Mouse (Mus musculus) ES-Bruce4 (cell line): ENCODE results near the gene Alox5. TPM values are rescaled to one million over a fixed set of nuclear protein-coding genes. Genes with fewer than 3 reads are reported as not detected.

Experiments
- H3K27ac ChIP-seq: 2 replicates; pipeline ENCODE4 v1.5.1; 2012; ENCODE audit warnings: low read length, inconsistent platforms; ENCODE audit not compliant: insufficient read depth
- H3K27me3 ChIP-seq: 2 replicates; pipeline ENCODE4 v1.6.1; 2012; ENCODE audit warnings: mild to moderate bottlenecking, low read length, inconsistent platforms; ENCODE audit not compliant: control insufficient read depth, poor library complexity, insufficient read depth, severe bottlenecking
- H3K36me3 ChIP-seq: 2 replicates; pipeline ENCODE4 v1.6.1; 2012; ENCODE audit warnings: inconsistent platforms, mild to moderate bottlenecking, low read length, moderate library complexity; ENCODE audit not compliant: control insufficient read depth, poor library complexity, insufficient read depth, severe bottlenecking
- H3K4me1 ChIP-seq: one replicate; pipeline ENCODE4 v1.8.1; 2011; ENCODE audit warnings: low read length; ENCODE audit not compliant: control insufficient read depth, insufficient read depth
- H3K4me3 ChIP-seq: 2 replicates; pipeline ENCODE4 v1.5.1; 2011; ENCODE audit warnings: low read depth, mild to moderate bottlenecking, low read length
- H3K9ac ChIP-seq: 2 replicates; pipeline ENCODE4 v1.6.1; 2012; ENCODE audit warnings: low read depth, mild to moderate bottlenecking, inconsistent platforms; ENCODE audit not compliant: poor library complexity, severe bottlenecking
- H3K9me3 ChIP-seq: replicated peaks from 2 replicates; pipeline ENCODE4 v1.6.1; 2012; ENCODE audit warnings: mild to moderate bottlenecking, low read length, inconsistent platforms; ENCODE audit not compliant: control insufficient read depth, poor library complexity, insufficient read depth, severe bottlenecking
- CTCF ChIP-seq: IDR thresholded peaks from one replicate; pipeline ENCODE4 v1.8.1; 2011; ENCODE audit warnings: low read depth, low read length
- EP300 ChIP-seq: IDR thresholded peaks from 2 replicates; pipeline ENCODE4 v1.6.1; 2011; ENCODE audit warnings: low read depth, low read length; ENCODE audit not compliant: insufficient read depth
- POLR2A ChIP-seq: IDR thresholded peaks from one replicate; pipeline ENCODE4 v1.8.1; 2011; ENCODE audit warnings: low read length; ENCODE audit not compliant: insufficient read depth
- polyA plus RNA-seq: library from polyadenylated mRNA; stranded (reverse); fragments of >200 nt; gene quantifications from 2 replicates; pipeline ENCODE4 v1.2.4, GENCODE M21; 2011; ENCODE audit warnings: low read depth; ENCODE audit not compliant: missing spikeins, insufficient read depth, insufficient read length

The Alox5 gene
- polyA plus RNA-seq, 1 experiment: 5.6 TPM

DNA sequence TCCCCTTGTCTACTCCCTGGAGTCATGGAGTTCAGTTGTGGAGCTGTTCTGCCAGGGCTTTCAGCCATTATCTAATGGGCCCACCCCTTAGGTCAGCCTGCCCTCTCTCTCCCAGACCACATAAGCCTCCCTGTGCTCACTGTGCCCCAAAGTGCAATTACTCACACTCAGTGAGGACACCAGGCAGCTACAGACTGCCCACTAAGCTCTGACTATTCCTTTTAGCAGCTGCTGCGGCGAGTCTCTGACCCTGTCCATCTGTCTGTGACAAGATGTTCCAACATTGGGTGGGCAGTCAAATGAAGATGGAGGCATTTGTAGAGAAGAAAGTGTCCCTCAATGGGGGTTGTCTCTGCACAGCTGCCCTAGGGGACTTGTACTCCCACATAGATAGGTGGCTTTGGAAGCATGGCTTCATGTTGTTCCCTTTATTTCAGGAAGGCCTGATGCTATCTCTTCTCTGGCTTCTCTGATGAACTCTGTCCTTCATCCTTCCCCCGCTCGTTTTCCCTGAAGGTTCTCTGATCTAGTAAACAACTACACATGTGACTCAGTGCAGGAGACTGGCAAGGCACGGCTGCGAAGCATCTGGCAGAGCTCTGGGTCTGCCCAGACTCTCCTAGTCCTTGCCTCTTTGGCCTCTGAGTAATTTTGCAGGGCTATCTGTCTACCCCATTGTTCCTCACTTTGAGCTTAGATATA, 52.9 kb downstream of the Alox5 start:
- H3K9ac ChIP-seq: no peak overlapping the region
- H3K4me1 ChIP-seq: no peaks in the 10 kb centered on the region
- H3K9me3 ChIP-seq: no peaks in the 10 kb centered on the region
- H3K4me3 ChIP-seq: no peak overlapping the region
- H3K36me3 ChIP-seq: no peaks in the 10 kb centered on the region
- no peak overlapping the region for H3K27ac ChIP-seq
- TF ChIP-seq POLR2A: no peak
- TF ChIP-seq CTCF: no peak
- TF ChIP-seq EP300: no peak
- H3K27me3 ChIP-seq: no peaks in the 10 kb centered on the region

DNA sequence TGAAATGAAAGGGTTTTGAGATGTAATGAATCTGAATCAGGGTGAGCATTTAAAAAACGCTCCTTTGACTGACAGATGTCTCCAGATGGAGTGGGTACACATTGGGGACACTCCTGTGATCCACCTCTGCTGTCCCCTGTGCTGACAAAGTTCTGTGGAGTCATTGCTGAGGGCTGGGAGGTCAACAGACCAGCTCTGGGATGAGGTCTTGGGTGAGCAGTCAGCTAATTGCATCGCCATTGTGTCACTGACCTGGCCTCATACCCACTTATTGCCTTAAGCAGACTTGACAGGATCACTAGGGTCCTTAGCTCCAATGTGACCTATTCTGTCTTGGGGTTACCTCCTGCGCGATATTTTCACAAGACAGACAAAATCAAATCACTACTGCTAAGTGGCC, 53.8 kb downstream of the Alox5 start:
- Histone ChIP-seq H3K4me1 (no peaks in the 10 kb centered on the region), H3K27me3 (no peaks in the 10 kb centered on the region), H3K27ac (no peak overlapping the region), H3K36me3 (no peaks in the 10 kb centered on the region), H3K9me3 (no peaks in the 10 kb centered on the region), H3K9ac (no peak overlapping the region), H3K4me3 (no peak overlapping the region)
- TF ChIP-seq CTCF (no peak), POLR2A (no peak), EP300 (no peak)

DNA sequence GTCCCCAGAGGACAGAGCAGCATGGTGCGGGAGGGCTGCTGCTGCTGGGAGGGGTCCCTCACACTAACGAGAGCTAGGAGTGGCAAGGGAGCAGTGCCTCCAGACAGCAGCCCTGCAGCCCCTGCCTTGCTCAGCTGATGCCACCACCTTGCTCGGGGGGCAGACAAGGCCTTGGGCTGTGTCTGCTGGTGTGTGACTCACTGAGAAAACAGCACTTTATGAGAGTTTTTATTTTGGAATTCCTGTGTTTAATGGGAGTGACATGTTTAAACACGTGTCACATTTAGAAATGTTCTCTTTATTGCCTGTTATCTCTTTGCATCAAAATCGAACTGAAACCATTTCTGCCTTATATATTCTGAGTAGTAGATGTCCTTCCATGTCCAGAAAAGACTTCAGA, 54.3 kb downstream of the Alox5 start:
- no peaks in the 10 kb centered on the region for H3K9me3 ChIP-seq
- no peaks in the 10 kb centered on the region for H3K27me3 ChIP-seq
- no peak overlapping the region for H3K4me3 ChIP-seq
- no peaks in the 10 kb centered on the region for H3K4me1 ChIP-seq
- TF ChIP-seq CTCF (no peak), EP300 (no peak), POLR2A (no peak)
- no peak overlapping the region for H3K27ac ChIP-seq
- no peaks in the 10 kb centered on the region for H3K36me3 ChIP-seq
- H3K9ac ChIP-seq: no peak overlapping the region

DNA sequence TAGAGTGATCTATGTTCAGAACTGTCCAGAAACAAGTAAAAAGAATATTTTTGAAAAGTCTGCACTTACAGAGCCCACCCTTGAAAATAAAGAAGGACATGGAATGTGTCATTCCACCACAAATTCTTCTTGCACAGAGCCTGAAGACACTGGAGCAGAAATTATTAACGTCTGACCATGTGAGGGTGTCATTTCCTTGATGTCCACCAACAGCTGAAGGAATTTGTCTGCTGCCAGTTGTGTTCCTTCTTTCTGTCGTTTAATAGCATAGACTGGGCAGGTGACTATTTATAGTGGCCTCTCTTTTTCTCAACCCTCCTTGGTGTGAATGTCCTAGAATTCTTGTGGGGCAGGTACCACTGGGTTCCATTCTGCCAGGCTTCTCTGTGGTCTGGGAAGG, 54.8 kb downstream of the Alox5 start:
- no peak for TF ChIP-seq CTCF
- no peak for TF ChIP-seq POLR2A
- no peak for TF ChIP-seq EP300
- no peaks in the 10 kb centered on the region for H3K4me1 ChIP-seq
- no peak overlapping the region for H3K27ac ChIP-seq
- H3K36me3 ChIP-seq: no peaks in the 10 kb centered on the region
- no peaks in the 10 kb centered on the region for H3K9me3 ChIP-seq
- H3K9ac ChIP-seq: no peak overlapping the region
- no peaks in the 10 kb centered on the region for H3K27me3 ChIP-seq
- no peak overlapping the region for H3K4me3 ChIP-seq

DNA sequence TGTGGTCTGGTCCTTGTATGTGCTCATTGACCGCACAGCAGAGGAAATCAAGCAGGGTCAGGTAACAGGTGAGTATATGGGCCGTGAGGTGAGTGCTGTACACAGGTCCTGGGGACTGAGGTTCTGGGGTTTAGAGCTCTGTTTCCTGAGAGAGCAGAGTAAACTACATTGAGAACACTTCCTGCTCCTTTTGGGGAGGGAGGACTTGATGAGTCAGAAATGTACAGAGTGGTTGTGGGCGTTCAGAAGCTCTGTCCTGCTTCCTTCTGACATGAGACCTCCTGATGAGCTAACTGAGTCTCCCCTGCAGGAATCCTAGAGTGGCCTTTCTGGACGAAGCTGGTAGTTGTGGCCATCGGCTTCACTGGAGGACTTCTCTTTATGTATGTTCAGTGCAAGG, 55.3 kb downstream of the Alox5 start:
- Histone ChIP-seq H3K4me1 (no peaks in the 10 kb centered on the region), H3K36me3 (no peaks in the 10 kb centered on the region), H3K27ac (no peak overlapping the region), H3K4me3 (no peak overlapping the region), H3K9me3 (no peaks in the 10 kb centered on the region), H3K27me3 (no peaks in the 10 kb centered on the region), H3K9ac (no peak overlapping the region)
- TF ChIP-seq CTCF (no peak), POLR2A (no peak), EP300 (no peak)

DNA sequence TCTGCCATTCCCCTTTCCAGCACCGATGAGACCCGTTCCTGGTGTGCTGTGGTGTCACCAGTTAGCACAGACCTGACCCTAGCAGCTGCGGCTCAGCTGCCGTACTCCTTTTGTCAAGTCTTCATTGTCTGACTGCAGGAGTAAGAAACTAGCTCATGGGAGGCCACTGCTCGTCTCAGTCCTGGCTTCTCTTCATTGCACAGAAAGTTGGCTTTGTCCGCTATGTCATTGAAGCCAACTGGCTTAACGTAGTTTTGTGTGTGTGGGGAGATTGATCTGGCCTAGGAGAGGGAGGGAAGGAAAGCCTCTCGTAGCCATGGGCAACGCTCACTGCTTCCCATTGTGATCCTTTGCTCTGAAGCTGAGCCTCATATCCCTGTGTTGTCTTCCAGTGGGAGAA, 55.7 kb downstream of the Alox5 start:
- Histone ChIP-seq H3K9ac (no peak overlapping the region), H3K4me1 (no peaks in the 10 kb centered on the region), H3K4me3 (no peak overlapping the region), H3K27me3 (no peaks in the 10 kb centered on the region), H3K36me3 (no peaks in the 10 kb centered on the region), H3K27ac (no peak overlapping the region), H3K9me3 (no peaks in the 10 kb centered on the region)
- no peak for TF ChIP-seq POLR2A
- TF ChIP-seq CTCF: no peak
- TF ChIP-seq EP300: no peak
